Mouse (Mus musculus) heart, postnatal 10 days (tissue): ENCODE measurements at regions not wholly inside any gene's neighbourhood (a gene's known extent, or its start where the extent isn't known, plus 50 kb on each side); places are given as distances from the start of the nearest gene placed in this dataset.

Source experiments
- DNase-seq, 2 experiments: peaks; one replicate each; pipeline ENCODE4 v3.0.0; 2021
- intact Hi-C: fragments of 180-260 bp; cut with DNase I; formaldehyde crosslinking; loops from one replicate; pipeline ENCODE4 v1.15.1; 2025

DNA sequence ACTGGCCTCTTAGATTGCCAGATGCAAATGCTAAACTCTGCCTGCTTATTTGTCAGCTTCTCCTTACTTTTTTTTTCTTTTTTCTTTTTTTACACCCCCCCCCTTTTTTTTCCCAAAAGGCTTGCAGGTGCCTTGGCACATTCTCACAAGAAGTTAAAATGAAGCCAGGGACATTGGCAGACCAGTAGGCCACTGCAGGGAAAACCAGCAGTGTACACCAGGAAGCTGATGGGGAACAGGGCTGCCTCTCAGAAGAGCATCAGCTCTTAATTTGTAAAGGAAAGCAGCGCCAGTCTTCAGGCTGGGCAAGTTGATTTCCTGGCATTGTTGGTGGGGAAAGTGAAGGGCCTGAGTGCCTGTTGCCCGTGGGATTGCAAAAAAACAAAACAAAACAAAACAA, 83.3 kb downstream of the Gadd45g start:
- intact Hi-C loops = no loop called here
- no peak for DNase-seq

DNA sequence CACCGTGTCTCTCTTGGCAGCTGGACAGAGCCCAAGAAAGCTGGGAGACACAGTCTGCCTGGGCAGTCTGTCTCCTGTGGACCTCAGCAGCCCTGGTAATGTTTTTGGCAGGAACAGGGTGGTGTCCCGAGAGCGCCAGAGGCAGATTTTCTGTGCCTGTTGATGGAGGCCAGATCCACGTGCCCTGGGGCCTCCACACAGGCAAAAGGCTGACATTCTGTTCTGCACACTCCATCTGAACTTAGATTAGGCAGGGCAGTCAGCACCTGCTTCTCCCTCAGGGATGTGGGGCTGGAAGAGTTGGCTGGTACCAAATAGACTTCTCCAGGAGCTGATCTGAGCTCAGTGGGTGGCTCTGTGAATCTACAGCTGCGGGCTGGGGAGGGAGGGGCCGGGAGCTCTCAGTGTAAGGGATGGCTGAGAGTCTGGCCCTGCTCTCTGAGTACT, 83.8 kb downstream of the Gadd45g start:
- peak; percentile 56 to 71 for DNase-seq
- intact Hi-C loops = no loop called here

DNA sequence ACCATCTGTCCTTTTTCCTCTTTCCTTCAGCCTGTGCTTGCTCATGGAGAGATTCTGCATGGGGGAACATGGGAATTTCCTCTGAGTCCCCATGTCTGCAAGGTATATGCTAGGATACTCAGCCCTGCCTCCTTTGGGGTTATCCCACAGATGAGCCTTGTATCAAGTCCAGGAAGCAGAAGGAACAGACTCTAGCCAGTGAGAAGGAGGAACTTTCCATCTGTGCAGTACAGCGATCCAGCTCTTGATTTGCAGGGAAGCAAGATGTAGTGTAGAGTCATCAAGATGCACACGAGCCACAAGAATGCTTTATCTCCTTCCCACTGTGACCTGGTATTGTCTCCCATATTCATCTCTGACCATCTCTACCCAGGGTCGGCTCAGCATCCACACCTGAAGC, 84.5 kb downstream of the Gadd45g start:
- intact Hi-C loops = no loop called here
- DNase-seq = no peak

DNA sequence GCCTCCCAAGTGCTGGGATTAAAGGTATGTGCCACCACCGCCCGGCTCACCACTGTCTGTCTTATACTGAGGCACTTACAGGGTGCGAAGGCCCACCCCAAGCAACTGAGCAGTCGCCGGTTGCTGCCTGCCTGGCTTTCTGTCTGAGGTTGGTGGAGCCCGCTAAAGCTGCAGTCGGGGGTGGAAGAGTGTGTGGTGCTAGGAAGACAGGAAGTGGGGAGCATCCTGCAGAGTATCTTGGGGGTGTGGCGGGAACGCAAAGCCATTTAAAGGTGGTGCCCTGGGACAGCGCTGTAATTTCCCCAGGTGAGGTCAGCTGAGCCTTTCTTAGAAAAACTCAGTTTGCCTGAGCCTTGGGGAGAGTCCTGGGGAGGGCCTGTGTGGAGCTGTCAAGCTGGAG, 89.3 kb downstream of the Gadd45g start:
- no peak for DNase-seq
- intact Hi-C loops = no loop called here

DNA sequence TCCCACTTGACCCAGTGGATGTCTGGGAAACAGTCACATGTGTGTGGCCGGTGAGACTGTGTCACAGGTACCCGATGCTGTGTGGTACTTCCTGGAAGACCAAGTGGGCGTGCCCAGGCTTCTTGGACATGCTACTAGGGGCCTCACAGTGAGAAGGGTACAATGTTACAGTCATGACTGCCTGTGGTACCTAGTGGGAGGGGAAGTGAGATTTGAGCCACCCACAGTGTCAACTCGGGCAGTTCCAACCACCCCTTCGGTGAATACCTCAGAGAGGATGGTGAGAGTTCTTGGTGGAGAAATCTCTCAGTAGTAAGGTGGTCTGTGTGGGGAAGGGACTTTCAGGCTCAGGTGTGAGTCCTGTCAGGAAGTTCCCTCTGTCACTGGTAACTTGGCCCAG, 90.0 kb downstream of the Gadd45g start:
- DNase-seq = no peak
- intact Hi-C loops = no loop called here

DNA sequence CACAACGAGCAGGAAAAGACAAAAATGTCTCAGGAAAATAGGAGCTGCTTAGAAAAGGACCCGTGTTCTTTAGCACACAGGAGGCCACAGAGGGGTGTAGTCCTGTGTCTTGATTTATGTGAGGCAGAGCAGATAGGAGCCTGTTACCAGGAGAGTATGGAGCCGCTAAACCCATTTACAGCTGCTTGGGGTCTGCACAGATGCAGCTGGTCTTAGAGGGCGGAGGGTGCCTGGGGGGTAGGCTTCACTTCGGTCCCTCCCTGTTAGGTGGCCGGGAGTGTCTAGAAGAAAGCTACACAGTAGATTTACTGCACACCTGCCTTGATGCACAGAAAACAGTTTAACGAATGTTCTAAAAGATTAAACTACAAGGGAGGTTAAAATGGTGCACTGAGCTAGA, 91.4 kb downstream of the Gadd45g start:
- intact Hi-C loops = no loop called here
- no peak for DNase-seq

DNA sequence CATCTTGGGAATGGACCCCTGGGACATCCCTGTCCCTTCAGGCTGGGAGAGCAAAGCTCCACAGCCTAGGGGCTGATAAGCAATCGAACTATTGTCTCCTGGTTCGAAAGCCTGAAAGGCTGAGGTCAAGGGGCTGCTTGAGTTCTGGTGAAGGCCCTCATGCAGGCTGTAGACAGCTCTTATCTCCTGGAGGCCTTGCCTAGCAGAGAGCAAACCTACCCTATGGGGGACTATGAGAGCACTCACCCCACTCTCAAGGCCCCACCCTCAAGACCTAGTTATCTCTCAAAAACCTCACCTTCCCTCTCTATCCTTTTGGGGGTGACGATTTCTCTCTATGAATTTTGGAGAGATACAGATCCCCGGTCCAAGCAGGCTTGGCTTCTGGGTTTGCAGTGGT, 92.8 kb downstream of the Gadd45g start:
- intact Hi-C loops = no loop called here
- no peak for DNase-seq

DNA sequence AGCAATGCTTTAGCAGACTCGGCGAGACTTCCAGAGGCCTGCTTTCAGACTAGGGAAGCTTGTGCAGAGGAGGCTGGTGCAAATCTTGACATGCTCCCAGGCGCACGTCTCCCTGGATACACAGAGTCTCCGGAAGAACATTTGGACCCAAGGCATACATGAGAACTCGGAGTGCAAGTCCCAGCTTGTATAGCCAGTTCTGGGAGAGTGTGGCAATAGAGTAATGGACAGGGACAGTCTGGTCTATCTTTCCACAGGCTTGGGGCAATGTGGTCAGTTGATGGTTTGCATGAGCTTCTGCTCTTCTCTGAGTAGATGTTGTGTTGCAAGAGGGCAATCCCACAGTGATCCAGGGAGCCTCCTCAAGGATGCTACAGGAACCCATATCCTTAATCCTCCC, 93.2 kb downstream of the Gadd45g start:
- DNase-seq = no peak
- intact Hi-C loops = no loop called here

DNA sequence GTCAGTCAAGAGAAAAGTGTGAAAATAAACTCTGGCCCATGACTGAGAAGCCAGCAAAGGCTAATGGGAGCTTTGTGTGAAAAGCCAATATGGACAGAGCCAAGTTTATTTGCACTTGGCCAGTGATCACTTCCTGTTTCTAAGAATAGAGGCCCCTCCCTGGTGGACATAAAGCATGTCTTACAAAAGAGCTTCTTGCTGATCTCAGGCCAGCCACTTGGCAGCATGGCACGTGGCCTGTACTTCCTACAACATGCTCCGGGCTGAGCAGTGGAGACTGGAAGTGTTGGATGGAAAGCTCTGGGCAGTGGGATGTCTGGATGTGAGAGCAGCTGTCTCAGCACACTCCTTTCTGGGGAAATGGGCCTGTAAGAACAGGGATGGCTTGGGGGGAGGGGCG, 99.7 kb downstream of the Gadd45g start:
- intact Hi-C loops = no loop called here
- peak; percentile 75 to 80 for DNase-seq

DNA sequence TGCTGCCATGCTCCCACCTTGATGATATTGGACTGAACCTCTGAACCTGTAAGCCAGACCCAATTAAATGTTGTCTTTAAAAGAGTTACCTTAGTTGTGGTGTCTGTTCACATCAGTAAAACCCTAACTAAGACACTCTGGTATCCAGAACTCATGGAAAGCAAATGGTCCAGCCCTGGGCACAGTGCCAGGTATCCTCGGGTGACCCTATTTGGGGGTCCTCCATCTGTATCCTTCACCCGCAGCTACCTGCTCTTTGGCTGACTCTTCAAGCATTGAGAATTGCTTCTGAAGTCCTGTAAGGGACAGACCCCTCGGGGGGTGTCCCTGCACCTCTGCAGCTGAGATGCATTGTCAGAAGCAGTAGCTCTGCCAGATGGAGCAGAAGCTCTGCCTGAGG, 102.4 kb downstream of the Gadd45g start:
- intact Hi-C loops = no loop called here
- no peak for DNase-seq

DNA sequence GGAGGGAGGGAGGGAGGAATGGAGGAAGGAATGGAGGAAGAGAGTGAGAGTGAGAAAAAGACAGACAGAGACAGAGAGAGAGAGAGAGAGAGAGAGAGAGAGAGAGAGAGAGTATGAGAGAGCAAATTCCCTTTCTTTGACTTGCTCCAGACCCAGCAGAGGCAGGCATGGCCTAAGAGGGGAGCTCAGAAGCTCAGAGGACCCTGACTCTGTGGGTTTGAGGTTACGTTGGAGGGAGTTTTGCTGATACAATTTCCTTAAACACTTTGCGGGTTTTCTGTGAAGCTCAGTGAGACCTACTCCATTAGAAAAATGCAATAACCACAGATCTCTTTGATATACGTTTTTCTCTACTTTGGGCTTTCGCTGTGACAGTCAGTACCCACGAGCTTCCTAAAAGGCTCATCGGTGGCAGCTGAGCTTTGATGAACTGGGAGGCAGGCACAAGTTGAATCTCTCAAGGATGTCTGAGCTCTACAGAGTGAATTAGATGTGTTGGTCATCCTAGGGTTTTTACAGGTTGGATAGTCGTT, 105.1 kb downstream of the Gadd45g start:
- no peak for DNase-seq
- intact Hi-C loops = no loop called here

DNA sequence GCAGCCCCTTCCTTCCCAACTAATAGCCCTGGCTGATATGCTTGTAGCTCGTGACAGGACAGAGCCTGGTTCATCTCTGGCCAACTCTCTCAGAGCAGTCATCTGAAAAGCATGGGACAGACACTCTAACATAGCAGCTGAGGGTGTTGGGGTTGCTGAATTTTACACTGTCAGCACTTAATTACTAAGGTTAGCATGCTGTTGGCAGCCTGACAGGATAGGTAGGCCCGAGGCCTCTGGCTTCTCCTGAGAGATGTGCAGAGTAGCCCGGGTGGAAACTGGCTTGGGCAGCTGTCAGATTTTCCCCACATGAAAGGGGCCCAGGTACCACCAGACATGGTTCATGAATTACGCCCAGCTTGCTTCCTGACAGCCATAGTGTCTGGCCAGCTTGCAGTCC, 106.6 kb downstream of the Gadd45g start:
- DNase-seq = no peak
- intact Hi-C loops = no loop called here

DNA sequence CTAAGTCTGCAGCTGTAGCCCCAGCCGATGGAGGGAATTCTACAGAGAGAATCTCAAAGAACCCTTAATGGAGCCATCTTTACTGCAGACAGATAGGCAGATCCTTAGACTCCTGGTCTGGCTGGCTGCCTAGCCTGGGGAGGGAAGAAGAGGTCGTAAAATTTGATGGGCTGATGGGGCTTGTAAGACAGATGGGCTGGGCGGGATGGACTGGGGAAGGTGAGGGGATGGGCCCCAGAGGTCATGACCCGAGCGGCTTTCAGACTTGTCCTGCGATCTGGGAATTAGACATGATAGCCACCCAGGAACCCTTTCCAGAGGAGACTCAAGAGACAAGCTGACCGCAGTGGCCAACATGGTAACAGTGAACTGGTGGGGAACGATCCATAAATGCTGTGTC, 107.1 kb downstream of the Gadd45g start:
- no peak for DNase-seq
- intact Hi-C loops = no loop called here

DNA sequence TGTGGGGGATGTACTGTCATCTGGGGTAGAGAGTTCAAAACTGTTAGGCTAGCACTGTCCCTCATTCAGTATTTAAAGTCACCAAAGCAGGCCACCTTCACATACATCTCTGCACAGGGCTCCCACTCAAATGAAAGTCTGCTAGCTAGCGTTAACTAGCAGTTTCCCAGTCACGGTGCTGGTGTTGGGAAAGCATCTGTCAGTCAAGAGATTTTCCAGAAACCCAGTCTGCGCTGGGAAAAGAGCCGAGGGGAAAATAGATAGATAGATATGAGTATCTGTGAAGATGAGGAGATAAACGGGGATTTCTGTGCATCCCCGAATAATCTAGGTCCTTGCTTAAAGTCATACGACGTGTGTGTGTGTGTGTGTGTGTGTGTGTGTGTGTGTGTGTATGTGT, 110.6 kb downstream of the Gadd45g start:
- no peak for DNase-seq
- intact Hi-C loops = no loop called here

DNA sequence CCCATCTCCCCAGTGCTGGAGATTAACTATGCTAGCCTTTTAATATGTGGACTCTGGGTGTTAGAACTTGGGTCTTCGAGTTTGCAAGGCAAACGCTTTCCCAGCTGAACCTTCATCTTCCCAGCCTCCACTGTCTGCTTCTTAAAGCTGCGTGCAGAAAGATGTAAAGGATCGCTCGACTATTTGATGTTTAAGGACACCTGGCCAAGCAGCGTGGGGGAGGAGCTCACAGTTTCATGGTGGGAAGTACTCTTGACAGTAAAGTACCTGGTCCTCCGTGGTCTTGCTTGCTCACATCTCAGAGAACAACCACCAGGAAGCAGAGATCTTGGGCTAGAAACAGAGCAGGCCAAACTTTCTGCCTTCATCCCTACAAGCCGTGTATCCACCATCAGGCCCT, 113.1 kb downstream of the Gadd45g start:
- intact Hi-C loops = no loop called here
- DNase-seq = no peak

DNA sequence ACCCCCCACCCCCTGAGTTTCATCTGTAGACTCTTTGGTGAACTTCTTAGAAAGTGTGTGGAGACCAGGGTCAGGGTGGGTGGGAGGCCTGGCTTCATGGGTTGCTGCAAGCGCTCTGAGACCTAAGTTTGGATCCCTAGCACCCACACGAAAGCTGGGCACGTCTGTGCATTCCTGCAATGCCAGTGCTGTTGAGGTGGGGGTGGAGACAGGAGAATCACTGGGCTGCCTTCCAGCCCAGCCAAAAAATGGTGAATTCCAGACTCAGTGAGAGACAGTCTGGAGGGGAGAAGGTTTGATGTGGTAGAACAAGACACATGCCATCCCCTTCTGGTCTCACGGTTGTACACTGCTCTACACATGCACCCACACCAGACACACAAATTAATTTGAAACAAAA, 113.8 kb downstream of the Gadd45g start:
- intact Hi-C loops = loop anchor here (5.0 kb wide), 1 partner anchor 113 kb away; the partner anchor contains the start of gene Gadd45g
- no peak for DNase-seq

DNA sequence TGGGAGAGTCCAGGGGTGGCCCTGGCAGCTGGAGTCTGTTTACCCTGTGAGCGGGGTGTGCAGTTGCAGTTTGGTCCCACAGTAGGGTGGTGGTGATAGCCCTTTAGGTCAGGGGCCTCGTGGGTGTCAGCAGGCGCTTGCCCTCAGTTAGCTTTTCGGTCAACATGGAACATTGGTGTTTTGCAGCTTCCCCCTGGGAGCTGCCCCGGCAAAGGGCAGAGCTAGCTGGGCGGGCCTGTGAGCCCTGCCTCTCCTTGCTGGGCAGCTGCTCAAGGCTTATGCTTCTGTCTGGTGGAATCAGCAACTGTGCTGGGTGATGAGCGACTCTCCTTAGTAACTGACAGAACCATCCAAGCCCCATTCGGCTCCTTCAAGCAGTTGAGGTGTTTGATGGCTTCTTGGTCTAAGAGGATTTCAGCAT, 115.7 kb downstream of the Gadd45g start:
- peak; percentile 28 to 39 for DNase-seq
- intact Hi-C loops = loop anchor here (5.0 kb wide), 1 partner anchor 115 kb away; the partner anchor contains the start of gene Gadd45g

DNA sequence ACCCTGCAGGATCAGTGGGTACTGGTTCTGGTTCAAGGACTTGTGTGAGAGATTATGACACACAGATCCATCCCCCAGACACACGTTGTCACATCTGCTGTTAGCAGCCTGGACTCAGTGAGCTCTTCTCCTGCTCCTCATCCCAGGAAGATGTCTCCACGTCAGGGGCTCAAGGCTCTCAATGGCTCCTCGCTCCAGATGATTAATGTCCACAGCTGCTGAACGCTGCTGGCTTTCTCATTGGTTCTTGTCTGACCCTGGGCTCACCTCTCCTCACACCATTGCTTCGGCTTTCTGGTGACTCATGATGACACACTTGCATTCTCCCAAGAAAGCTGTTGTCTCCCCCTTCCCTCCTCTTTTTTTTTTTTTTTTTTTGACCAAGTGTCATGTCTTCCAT, 116.2 kb downstream of the Gadd45g start:
- no peak for DNase-seq
- intact Hi-C loops = loop anchor here (5.0 kb wide), 1 partner anchor 115 kb away; the partner anchor contains the start of gene Gadd45g

DNA sequence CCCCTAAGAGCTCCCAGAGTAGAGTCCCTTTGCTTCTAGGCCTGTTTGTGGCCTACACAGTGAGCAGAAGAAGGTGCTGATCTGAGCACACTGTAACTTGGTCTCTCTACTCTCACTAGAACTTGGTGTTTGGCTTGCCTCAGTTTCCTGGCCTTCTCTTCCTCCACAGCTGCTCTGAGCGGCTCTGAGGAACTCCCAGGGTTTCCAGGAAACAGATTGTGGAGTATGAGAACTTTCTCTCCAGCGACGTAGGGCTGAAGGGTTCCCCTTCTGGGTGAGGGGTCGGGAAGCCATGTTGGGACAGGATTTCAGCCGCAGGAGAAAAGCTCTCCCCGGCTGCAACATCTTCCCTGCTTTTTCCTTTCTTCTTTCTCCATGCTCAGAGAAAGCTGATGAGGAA, 117.5 kb downstream of the Gadd45g start:
- peak in 1 of 2 experiments; percentile 41 for DNase-seq
- intact Hi-C loops = loop anchor here (5.0 kb wide), 1 partner anchor 117 kb away; the partner anchor contains the start of gene Gadd45g

DNA sequence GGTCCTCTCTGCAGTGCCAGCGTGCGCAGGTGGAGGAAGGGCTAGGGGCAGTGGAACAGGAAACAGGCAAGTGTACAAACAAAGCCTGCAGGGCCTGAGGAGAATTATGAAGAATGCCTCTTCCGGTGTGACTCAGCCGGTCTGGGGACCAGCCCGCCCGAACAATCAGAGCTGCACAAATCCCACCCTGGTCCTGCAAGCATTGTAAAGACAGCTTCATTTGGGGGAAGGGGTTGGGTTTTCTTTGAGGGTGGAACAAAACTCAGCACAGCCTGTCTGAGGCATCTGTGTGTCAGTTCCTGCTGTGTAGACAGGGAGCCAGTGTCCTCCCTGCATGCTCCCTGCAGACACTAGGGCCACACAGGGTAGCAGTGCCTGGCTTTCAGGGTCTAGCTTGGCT, 117.9 kb downstream of the Gadd45g start:
- intact Hi-C loops = loop anchor here (5.0 kb wide), 1 partner anchor 117 kb away; the partner anchor contains the start of gene Gadd45g
- DNase-seq = peak; percentile 49 to 62

DNA sequence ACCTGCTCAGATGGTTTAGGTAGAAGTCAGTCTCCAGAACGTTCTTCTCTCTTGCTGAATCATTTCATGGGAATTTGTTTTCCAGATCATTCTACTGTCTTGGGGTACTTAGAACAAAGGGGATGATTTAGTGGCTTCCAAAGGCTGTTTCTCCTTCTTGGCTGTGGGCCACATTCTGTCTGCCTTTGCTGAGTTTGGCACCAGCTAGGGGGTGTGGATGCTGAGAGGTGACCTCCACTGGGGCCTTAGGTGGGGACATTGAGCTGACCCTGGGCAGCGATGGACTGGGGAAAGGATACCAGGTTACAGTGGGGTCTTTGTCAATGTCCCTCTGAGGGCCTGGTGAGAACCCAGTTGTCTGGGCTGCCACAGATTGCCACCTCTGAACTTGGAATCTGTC, 118.4 kb downstream of the Gadd45g start:
- DNase-seq = no peak
- intact Hi-C loops = loop anchor here (5.0 kb wide), 1 partner anchor 118 kb away; the partner anchor contains the start of gene Gadd45g

DNA sequence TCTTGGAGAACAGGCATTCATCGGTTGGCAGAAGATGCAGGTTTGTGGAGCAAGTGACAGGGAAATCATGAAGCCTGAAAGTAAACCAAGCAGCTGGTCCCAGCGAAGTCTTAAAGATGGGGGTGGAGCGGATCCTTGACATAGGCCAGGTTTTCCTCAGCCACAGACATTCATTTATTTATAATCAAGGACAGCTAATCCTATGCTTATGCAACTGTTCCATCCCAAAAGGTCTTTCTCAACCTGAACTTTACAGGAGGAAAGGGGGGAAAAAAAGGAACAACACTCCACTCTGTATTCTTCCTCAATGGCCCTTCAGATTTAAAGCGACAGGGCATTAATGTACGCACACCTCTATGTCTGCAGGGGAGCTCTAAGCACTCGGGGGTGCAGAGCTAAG, 121.6 kb downstream of the Gadd45g start:
- intact Hi-C loops = no loop called here
- no peak for DNase-seq

DNA sequence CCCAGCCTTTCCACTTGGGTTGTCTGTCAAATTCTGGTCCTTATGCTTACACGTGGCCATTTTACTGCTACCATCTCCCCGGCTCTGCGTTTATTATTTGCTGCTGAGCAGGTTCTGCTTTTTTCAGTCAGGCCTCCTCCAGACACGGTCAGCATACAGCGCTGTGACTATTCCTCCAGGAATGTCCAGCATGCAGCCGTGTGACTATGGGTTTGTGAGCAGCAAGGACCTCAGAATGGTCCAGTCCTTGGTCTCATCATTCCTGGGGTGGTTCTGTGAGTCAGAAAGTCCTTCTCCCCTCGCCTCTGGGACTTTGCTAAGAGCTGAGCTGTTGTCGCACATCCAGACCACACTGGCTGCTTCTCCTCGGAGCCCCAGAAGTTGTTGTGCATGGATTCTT, 122.3 kb downstream of the Gadd45g start:
- intact Hi-C loops = no loop called here
- DNase-seq = peak in 1 of 2 experiments; percentile 38
